ENCODE assay signal across 12 mouse cellular contexts in genomic region chr2:106674319-106674718, GRCm38 (mm10).
"Had no signal": no experiment of that assay in that cellular context is flagged by ENCODE, and none has a peak within 500 bp of the region (broad histone marks: within the 10 kb centered on the region; RNA-seq: fewer than 3 reads in every experiment).

No protein-coding gene starts in this region.

- H3K9me3 ChIP-seq: liver, embryonic 13.5 days had no signal

- H3K27ac ChIP-seq: layer of hippocampus, adult 2 months; liver, embryonic 13.5 days had no signal

- H3K27me3 ChIP-seq: liver, embryonic 13.5 days had no signal

- DNase-seq: layer of hippocampus, adult 9-11 months; liver, embryonic 13.5 days; lung, adult 2 months; lung, postnatal 14 days; lung, postnatal 4 days; midbrain, embryonic 14.5 days; thymus, adult 2 months; thymus, postnatal 14 days; thymus, postnatal 4 days had no signal

- H3K4me3 ChIP-seq: layer of hippocampus, adult 2 months; liver, embryonic 13.5 days had no signal

- ATAC-seq: intestine, postnatal 0 days had no signal

- H3K9ac ChIP-seq: liver, embryonic 13.5 days had no signal

- H3K36me3 ChIP-seq: liver, embryonic 13.5 days had no signal

- H3K4me1 ChIP-seq: liver, embryonic 13.5 days had no signal

- H3K4me2 ChIP-seq: liver, embryonic 13.5 days; midbrain, embryonic 11.5 days had no signal
